Mouse (Mus musculus): ENCODE results near the gene Hsdl1.

Hsdl1 gene

GRCm38 (mm10) chr8:119574437-119575365 is at the start of gene Hsdl1, which contains the start of gene Dnaaf1:
Gene Hsdl1 (minus strand): TSS chr8:119575183.
Gene Dnaaf1 (plus strand): TSS chr8:119575235.
- DNase-seq (ENCODE audit: low spot score) = peak; percentile 87

- DNase-seq (ENCODE audit: low spot score) = no peak
Observed at GRCm38 (mm10) chr8:119623744-119624143, 48.8 kb upstream of the Hsdl1 start.

- no peak for DNase-seq (ENCODE audit: low spot score)
Observed at GRCm38 (mm10) chr8:119623061-119623460, 48.1 kb upstream of the Hsdl1 start.

GRCm38 (mm10) chr8:119622555-119622954 is 47.6 kb upstream of the Hsdl1 start:
- no peak for DNase-seq (ENCODE audit: low spot score)

- no peak for DNase-seq (ENCODE audit: low spot score)
Observed at GRCm38 (mm10) chr8:119620848-119621465, 46.0 kb upstream of the Hsdl1 start.

- DNase-seq (ENCODE audit: low spot score) = no peak
Observed at GRCm38 (mm10) chr8:119620116-119620840, 45.3 kb upstream of the Hsdl1 start.

- no peak for DNase-seq (ENCODE audit: low spot score)
Observed at GRCm38 (mm10) chr8:119618887-119619286, 43.9 kb upstream of the Hsdl1 start.

- no peak for DNase-seq (ENCODE audit: low spot score)
Observed at GRCm38 (mm10) chr8:119617586-119617985, 42.6 kb upstream of the Hsdl1 start.

GRCm38 (mm10) chr8:119616811-119617210 is 41.8 kb upstream of the Hsdl1 start:
- DNase-seq (ENCODE audit: low spot score) = no peak

- DNase-seq (ENCODE audit: low spot score) = no peak
Observed at GRCm38 (mm10) chr8:119616358-119616757, 41.4 kb upstream of the Hsdl1 start.

- DNase-seq (ENCODE audit: low spot score) = no peak
Observed at GRCm38 (mm10) chr8:119615096-119615495, 40.1 kb upstream of the Hsdl1 start.

- no peak for DNase-seq (ENCODE audit: low spot score)
Observed at GRCm38 (mm10) chr8:119612471-119612870, 37.5 kb upstream of the Hsdl1 start, which contains the start of gene Adad2. Gene Adad2 (plus strand): TSS chr8:119612747.

- no peak for DNase-seq (ENCODE audit: low spot score)
Observed at GRCm38 (mm10) chr8:119606224-119606623, 31.2 kb upstream of the Hsdl1 start.

- DNase-seq (ENCODE audit: low spot score) = peak; percentile 86
Observed at GRCm38 (mm10) chr8:119604996-119605395, 30.0 kb upstream of the Hsdl1 start, which contains the start of gene Taf1c. Gene Taf1c (minus strand): TSS chr8:119605222.

- DNase-seq (ENCODE audit: low spot score) = no peak
Observed at GRCm38 (mm10) chr8:119604398-119604803, 29.4 kb upstream of the Hsdl1 start.

- DNase-seq (ENCODE audit: low spot score) = no peak
Observed at GRCm38 (mm10) chr8:119603771-119604170, 28.8 kb upstream of the Hsdl1 start.

- no peak for DNase-seq (ENCODE audit: low spot score)
Observed at GRCm38 (mm10) chr8:119591456-119591855, 16.5 kb upstream of the Hsdl1 start.

GRCm38 (mm10) chr8:119590348-119590747 is 15.4 kb upstream of the Hsdl1 start:
- no peak for DNase-seq (ENCODE audit: low spot score)

- DNase-seq (ENCODE audit: low spot score) = no peak
Observed at GRCm38 (mm10) chr8:119588844-119589243, 13.9 kb upstream of the Hsdl1 start.

- DNase-seq (ENCODE audit: low spot score) = no peak
Observed at GRCm38 (mm10) chr8:119588321-119588720, 13.3 kb upstream of the Hsdl1 start.

GRCm38 (mm10) chr8:119585901-119586300 is 10.9 kb upstream of the Hsdl1 start:
- DNase-seq (ENCODE audit: low spot score) = no peak

GRCm38 (mm10) chr8:119580441-119581161 is 5.6 kb upstream of the Hsdl1 start:
- no peak for DNase-seq (ENCODE audit: low spot score)

Measured in left cerebral cortex, adult 11 months (tissue).